In genomic region chr14:12059149-12059548, GRCm38 (mm10) we compare ENCODE assay signal across 21 mouse cellular contexts.
DNase-seq lines count a peak whose midpoint lies in the region; ATAC-seq and TF ChIP-seq lines count a peak whose summit lies in the region.
"Had no signal": no experiment of that assay in that cellular context is flagged by ENCODE, and none has a peak within 500 bp of the region (broad histone marks: within the 10 kb centered on the region; RNA-seq: fewer than 3 reads in every experiment).

No protein-coding gene starts in this region.

- no peak for TF ChIP-seq CTCF in gastrocnemius, adult 2 months (IDR thresholded peaks at IDR 0.05)
- no peak for TF ChIP-seq CTCF in lung, postnatal 0 days (IDR thresholded peaks at IDR 0.05)

- no peak overlapping the region for H3K9ac ChIP-seq in lung, postnatal 0 days (replicated peaks; ENCODE audit: low read depth)
- H3K9ac ChIP-seq: embryonic facial prominence, embryonic 13.5 days; heart, embryonic 13.5 days; hindbrain, embryonic 12.5 days had no signal

- peak overlapping the region; percentile 86 for H3K27ac ChIP-seq in gastrocnemius, adult 2 months
- no peak overlapping the region for H3K27ac ChIP-seq in lung, postnatal 0 days (ENCODE audit: low read length)
- H3K27ac ChIP-seq: embryonic facial prominence, embryonic 13.5 days; heart, embryonic 13.5 days; hindbrain, embryonic 12.5 days; stomach, postnatal 0 days had no signal

- intact Hi-C loops in gastrocnemius, adult 2 months (cut with DNase I), result loop anchor here (2.0 to 5.0 kb wide), 3 partner anchors 177 to 507 kb away; partner anchors contain the start of gene Ptprg
- intact Hi-C loops in heart, postnatal 36 days (cut with DNase I), result loop anchor here (5.0 kb wide), 2 partner anchors 177 to 192 kb away; no protein-coding TSS in a partner anchor

- H3K36me3 ChIP-seq in lung, postnatal 0 days (ENCODE audit: insufficient read depth, low read length), result no peaks in the 10 kb centered on the region
- H3K36me3 ChIP-seq: embryonic facial prominence, embryonic 13.5 days; heart, embryonic 13.5 days; hindbrain, embryonic 12.5 days had no signal

- no peaks in the 10 kb centered on the region; the same call in 1 of the 2 replicates for H3K4me1 ChIP-seq in lung, postnatal 0 days (ENCODE audit: insufficient read depth, low read depth, low read length)
- H3K4me1 ChIP-seq: embryonic facial prominence, embryonic 13.5 days; hindbrain, embryonic 12.5 days had no signal

- 93% methylated on average over 7 of the region's 7 CpGs for WGBS in lung, postnatal 0 days

- H3K4me2 ChIP-seq in lung, postnatal 0 days (replicated peaks; ENCODE audit: low read depth, low read length), result no peak overlapping the region
- H3K4me2 ChIP-seq: embryonic facial prominence, embryonic 13.5 days; heart, embryonic 13.5 days; hindbrain, embryonic 12.5 days; liver, embryonic 11.5 days had no signal

- no peaks in the 10 kb centered on the region for H3K9me3 ChIP-seq in lung, postnatal 0 days (ENCODE audit: low read length)
- H3K9me3 ChIP-seq: embryonic facial prominence, embryonic 13.5 days; heart, embryonic 13.5 days; hindbrain, embryonic 12.5 days had no signal

- peak; percentile 76 for DNase-seq in gastrocnemius, adult 2 months
- no peak for DNase-seq in gastrocnemius, postnatal 4 days (ENCODE audit: low spot score in 2 of 2)
- DNase-seq in lung, postnatal 0 days (ENCODE audit: low spot score), result no peak
- no peak for DNase-seq in lung, postnatal 4 days
- peak; percentile 50 to 70 for DNase-seq in gastrocnemius, adult 8-10 months (ENCODE audit: low spot score in 2 of 2)
- DNase-seq in heart, postnatal 36 days, result peak; percentile 43 to 62
- DNase-seq in layer of hippocampus, adult 8-10 months (ENCODE audit: low spot score in 2 of 2), result no peak
- DNase-seq: adrenal gland, postnatal 36 days; B cell, adult 2 months; cerebellum, adult 9-10 months; kidney, adult 8-10 months; kidney, postnatal 36 days; left cerebral cortex, postnatal 4 days; right cerebral cortex, postnatal 14 days; thymus, postnatal 36 days had no signal

- no peak overlapping the region for H3K4me3 ChIP-seq in gastrocnemius, adult 2 months
- H3K4me3 ChIP-seq in lung, postnatal 0 days (ENCODE audit: low read depth, low read length), result no peak overlapping the region
- H3K4me3 ChIP-seq: embryonic facial prominence, embryonic 13.5 days; heart, embryonic 13.5 days; hindbrain, embryonic 12.5 days had no signal

- TF ChIP-seq EP300 in lung, postnatal 0 days (IDR thresholded peaks at IDR 0.05), result peak; percentile 67

- ATAC-seq in lung, postnatal 0 days, result no peak; the same call in 1 of the 2 replicates
- ATAC-seq: inflammation-experienced regulatory T-cells, adult 6 months had no signal

- H3K27me3 ChIP-seq in lung, postnatal 0 days (replicated peaks; ENCODE audit: insufficient read depth, low read length), result no peaks in the 10 kb centered on the region
- H3K27me3 ChIP-seq: embryonic facial prominence, embryonic 13.5 days; heart, embryonic 13.5 days; hindbrain, embryonic 12.5 days had no signal

Comparison
In these comparisons a context has a peak if more than half of its experiments do, and no peak if none do; other contexts are left out.
1. DNase-seq: peak in gastrocnemius, adult 2 months (single experiment), gastrocnemius, adult 8-10 months (2 of 2) and heart, postnatal 36 days (2 of 2); none in gastrocnemius, postnatal 4 days (0 of 2), lung, postnatal 0 days (single experiment), lung, postnatal 4 days (0 of 2) and layer of hippocampus, adult 8-10 months (0 of 2).